Mouse (Mus musculus): ENCODE measurements around the gene Psmc3.
A peak's percentile ranks its signal among the peaks of the same experiment; 100 is the strongest.

- peak; percentile 30 for TF ChIP-seq CTCF (IDR thresholded peaks at IDR 0.05)
- TF ChIP-seq POLR2A (IDR thresholded peaks at IDR 0.05; ENCODE audit: insufficient read depth, low read depth, low read length), result no peak
Observed at GRCm38 (mm10) chr2:91052752-91053151, 1.1 kb upstream of the Psmc3 start.
